Mouse (Mus musculus): ENCODE measurements around the gene Palm2. TPM values are rescaled to one million over a fixed set of nuclear protein-coding genes. Genes with fewer than 3 reads are reported as not detected.
A peak's percentile ranks its signal among the peaks of the same experiment; 100 is the strongest.
"Not testable (repeated sequence)": the region's sequence is repeated elsewhere in the genome, so short reads cannot be mapped to it uniquely, and the experiment has no call there.

Gene Palm2
- 10.8 and 14.6 TPM in 2 replicates for polyA plus RNA-seq (2012; rRNA removed)

DNA sequence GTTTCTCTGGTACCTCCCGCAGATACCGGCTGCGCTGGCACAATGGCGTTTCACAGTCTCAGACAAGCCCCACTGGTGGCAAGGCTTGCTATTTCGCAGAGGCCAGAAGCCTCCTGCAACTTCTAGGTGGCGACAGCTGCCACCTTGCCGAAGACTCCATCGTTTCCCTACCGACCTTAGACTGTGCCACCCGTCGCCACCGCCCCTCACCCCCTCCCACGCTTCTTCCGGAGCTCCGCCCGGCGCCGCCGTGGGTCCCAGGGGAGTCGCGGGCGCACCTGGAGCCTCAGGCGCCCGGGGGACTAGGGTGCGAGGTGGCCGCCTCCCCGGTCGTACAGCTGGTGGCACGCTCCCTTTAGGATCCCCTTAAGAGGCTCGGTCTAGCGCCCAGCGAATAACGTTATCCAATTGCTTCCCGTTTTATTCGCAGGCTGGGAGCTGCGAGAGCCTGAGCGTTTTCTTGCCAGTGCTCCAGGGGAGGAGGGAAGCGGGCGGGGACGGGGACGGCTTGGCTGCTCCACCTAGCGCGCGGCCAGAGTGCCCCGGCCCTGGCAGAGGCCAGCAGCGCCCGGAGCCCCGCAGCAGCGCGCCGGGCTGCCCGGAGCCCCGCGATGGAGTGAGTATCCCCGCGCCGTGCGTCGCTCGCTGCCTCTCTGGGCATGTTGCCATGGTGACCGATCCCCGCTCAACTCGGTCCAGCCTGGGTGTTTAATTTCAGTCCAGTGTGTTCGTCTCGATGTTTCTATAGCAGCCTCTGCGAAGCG lies at the start of gene Palm2:
Gene Palm2 (plus strand): TSS at position 307 of the 764 bp plus-strand sequence.
- DNase-seq (ENCODE audit: extremely low spot score in 1 of 2, low spot score in 1 of 2), result peak; percentile 48 to 74

- DNase-seq (ENCODE audit: extremely low spot score in 1 of 2, low spot score in 1 of 2), result no peak
Measured at GRCm38 (mm10) chr4:57384355-57384754, 49.7 kb upstream of the Palm2 start.

- DNase-seq (ENCODE audit: extremely low spot score in 1 of 2, low spot score in 1 of 2), result no peak
Measured at GRCm38 (mm10) chr4:57391103-57391502, 42.9 kb upstream of the Palm2 start.

DNA sequence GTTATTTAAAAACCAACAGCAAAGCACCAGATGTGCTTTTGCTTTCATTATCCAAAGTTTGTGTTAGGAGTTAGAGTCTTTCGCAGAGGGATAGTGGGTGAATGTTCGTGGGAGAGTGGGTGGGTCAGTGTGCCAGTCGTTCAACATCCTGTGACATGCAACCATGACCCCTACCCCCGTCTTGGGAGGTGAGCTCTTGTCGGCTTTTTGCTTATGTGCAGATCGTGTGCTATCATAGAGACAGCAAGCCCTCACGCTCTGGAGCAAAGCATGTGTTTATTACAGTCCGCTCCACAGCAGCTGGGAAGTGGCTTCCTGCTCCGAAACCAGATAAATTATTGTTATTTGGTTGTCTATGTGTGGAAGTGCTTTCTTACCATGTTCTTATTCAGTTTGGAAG lies 37.6 kb upstream of the Palm2 start:
- no peak for DNase-seq (ENCODE audit: extremely low spot score in 1 of 2, low spot score in 1 of 2)

GRCm38 (mm10) chr4:57412385-57412784 lies 21.7 kb upstream of the Palm2 start:
- DNase-seq (ENCODE audit: extremely low spot score in 1 of 2, low spot score in 1 of 2), result not testable (repeated sequence)

DNA sequence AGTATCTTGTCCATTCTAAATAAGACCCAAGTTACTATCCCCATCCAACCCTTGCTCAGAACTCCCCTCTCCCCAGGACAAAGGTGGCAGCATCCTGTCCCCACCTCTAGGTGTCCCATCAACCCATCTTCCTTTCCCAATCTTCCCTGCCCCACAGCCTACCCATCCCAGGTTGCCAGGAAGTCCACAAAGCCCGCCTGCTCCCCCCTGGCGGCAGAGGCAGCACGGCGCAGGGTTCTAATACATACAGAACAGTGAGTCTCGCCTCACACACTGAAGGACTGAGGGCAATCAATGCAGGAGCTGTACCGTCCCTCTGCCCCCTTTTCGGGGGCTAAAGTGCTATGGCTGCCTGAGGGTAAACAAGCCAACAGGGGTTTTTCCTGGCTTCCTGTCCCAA lies 21.0 kb upstream of the Palm2 start:
- no peak for DNase-seq (ENCODE audit: extremely low spot score in 1 of 2, low spot score in 1 of 2)

- DNase-seq (ENCODE audit: extremely low spot score in 1 of 2, low spot score in 1 of 2), result not testable (repeated sequence)
Measured at GRCm38 (mm10) chr4:57413670-57414069, 20.4 kb upstream of the Palm2 start.

DNA sequence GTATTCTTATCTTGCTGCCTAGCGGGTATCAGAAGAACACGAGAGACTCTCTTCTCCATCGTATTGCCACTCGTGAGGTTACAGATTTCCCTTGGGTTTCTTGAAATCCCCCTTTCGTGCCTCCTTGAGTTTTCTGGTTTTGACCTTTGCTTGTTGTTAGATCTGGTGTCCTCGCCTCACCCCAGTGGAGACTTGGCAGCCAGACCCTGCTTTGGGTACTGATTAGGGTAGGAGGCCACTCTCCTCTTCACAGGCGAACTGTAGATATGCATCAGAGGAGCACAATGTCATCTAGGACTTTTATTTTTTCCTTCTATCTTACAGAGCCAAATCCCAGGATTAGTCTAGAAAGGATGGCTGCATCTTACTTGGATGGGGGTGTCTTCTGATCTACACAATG lies 10.0 kb upstream of the Palm2 start:
- no peak for DNase-seq (ENCODE audit: extremely low spot score in 1 of 2, low spot score in 1 of 2)

- DNase-seq (ENCODE audit: extremely low spot score in 1 of 2, low spot score in 1 of 2), result peak in 1 of 2 experiments; percentile 28
Measured at GRCm38 (mm10) chr4:57428317-57428716, 5.7 kb upstream of the Palm2 start.

DNA sequence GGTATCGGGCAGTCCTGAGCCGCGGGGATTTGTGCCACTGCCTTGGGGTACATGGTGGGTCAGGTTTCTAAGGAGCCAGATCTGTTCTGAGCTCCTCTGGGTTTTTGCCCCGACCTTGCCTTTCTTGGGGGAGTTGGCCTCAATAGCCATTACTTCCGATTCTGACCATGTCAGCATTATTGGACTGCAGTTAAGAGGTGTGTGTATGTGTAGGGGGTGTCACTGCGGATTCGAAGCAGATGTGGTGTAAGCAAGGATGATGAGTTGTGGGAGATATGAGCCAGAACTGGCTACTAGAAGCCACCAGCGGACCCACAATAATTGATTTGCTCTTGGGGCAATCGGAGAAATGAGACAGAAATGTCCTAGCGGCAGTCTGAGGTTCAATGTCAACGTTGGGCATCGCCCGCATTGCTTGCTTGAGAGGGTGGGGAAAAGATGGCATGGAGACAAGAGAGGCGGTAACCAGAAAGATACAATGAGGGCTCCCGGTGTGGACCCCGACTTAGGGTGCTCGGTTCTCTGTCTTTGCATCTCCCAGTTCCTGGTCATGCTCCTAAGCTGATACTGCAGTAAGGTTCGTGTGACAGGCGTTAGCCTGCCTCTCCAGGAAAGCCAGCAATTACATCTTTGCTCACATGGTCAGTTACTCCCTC lies 786 bp downstream of the Palm2 start:
- peak in 1 of 2 experiments; percentile 23 for DNase-seq (ENCODE audit: extremely low spot score in 1 of 2, low spot score in 1 of 2)

- DNase-seq (ENCODE audit: extremely low spot score in 1 of 2, low spot score in 1 of 2), result no peak
Measured at GRCm38 (mm10) chr4:57436286-57436685, 2.2 kb downstream of the Palm2 start.

DNA sequence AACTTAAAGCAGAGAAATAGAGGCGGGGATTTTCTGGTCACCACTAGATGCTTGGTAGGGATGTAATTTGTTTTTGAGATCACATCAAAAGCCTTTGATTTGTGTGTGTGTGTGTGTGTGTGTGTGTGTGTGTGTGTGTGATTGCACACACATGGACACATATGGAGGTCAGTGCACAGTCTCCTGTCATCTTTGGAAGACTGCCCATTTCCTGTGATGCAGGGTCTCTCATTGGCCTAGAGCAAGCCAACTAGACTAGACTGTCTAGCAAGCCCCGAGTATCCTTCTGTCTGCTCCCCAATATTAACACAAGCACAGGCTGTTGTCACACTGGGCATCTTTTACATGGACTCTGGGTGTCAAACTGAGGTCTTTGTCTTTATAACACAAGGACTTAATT lies 12.0 kb downstream of the Palm2 start:
- DNase-seq (ENCODE audit: extremely low spot score in 1 of 2, low spot score in 1 of 2), result no peak

GRCm38 (mm10) chr4:57446854-57447444 lies 12.9 kb downstream of the Palm2 start:
- no peak for DNase-seq (ENCODE audit: extremely low spot score in 1 of 2, low spot score in 1 of 2)

DNA sequence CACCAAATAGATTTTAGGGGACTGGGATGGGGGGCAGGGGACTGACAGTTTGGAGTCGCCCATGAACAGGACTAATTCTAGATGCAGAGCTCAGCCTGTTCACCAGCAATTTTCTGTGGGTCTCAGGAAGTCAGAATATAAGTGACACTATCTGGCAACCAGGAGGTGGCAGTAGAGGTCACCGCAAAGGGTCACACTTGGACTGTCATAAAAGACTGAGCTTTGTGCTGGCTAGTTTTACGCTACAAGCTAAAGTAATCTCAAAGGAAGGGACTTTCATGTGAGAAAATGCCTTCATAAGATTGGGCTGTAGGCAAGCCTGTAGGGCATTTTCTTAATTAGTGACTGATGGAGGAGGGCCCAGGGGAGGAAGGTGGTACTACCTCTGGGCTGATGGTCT lies 17.8 kb downstream of the Palm2 start:
- DNase-seq (ENCODE audit: extremely low spot score in 1 of 2, low spot score in 1 of 2), result peak in 1 of 2 experiments; percentile 48

DNA sequence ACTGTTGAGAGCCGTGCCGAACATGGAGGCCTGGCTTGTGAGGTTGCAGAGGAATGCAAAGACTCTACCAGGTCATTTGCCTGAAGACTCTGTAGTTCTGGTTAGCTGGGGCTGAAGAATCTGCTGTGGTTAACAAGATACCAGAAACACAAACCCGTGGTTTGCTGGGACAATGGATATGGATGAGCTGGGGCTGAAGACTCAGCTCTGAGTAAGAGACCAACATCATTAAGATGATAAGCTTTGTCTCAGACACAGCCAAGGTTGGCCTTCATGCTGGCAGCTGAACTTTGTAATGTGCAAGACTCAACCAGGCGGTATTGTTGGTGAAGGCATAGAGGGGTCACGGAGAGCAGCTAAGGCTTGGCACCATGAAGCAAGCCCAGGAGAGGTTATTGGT lies 18.6 kb downstream of the Palm2 start:
- DNase-seq (ENCODE audit: extremely low spot score in 1 of 2, low spot score in 1 of 2), result no peak

DNA sequence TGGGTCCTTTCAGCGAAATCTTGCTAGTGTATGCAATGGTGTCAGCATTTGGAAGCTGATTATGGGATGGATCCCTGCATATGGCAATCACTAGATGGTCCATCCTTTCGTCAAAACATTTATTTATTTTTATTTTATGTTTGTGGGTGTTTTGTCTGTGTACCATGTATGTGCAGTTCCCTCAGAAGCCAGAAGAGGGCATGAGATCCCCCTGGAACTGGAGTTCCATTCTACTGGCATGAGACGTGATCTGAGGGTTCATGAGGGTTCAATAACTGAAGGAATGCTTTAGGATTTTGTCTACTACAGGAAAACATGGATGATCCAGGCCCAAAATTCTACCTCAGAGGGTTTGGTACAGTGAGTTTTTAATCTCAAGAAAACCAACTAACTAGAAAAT lies 28.3 kb downstream of the Palm2 start:
- peak in 1 of 2 experiments; percentile 32 for DNase-seq (ENCODE audit: extremely low spot score in 1 of 2, low spot score in 1 of 2)

DNA sequence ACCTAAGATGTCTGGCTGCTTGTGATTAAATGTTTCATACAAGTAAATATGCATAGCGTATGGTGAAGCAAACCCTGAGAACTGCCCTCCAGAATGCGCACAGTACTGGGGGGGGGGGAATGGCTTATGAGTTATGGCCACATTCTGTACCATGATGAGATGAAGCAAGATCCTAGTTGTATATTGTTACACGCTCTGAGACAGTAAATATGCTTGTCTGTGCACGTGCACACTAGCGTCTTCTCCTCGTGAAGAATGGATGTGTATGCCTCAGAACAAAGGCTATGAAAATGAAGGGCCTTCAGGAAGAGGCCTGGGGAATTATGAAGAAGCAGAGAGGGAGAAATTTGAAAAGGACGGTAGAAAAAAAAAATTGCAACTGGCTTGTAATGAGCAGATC lies 48.4 kb downstream of the Palm2 start:
- no peak for DNase-seq (ENCODE audit: extremely low spot score in 1 of 2, low spot score in 1 of 2)

GRCm38 (mm10) chr4:57486392-57486791 lies 52.3 kb downstream of the Palm2 start:
- DNase-seq (ENCODE audit: extremely low spot score in 1 of 2, low spot score in 1 of 2), result peak; percentile 9 to 35

DNA sequence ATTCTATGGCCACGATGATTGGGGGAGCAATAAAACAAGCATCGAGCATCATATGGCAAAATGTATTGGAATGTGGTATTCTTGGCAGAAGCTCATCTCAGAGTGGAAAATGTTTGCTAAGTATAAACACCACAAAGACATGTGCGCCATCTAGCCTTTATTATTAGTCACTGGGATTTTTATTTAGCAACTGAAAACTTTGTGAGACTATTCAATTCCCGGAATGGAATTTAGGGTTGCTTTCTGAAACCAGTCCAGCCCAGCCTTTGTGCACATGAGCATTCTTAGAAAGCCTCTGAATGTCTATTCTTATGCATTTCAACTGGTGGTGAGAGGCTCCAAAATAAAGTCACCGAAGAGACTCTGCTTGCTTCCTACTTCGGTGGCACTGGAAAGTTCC lies 55.8 kb downstream of the Palm2 start:
- peak in 1 of 2 experiments; percentile 26 for DNase-seq (ENCODE audit: extremely low spot score in 1 of 2, low spot score in 1 of 2)

- DNase-seq (ENCODE audit: extremely low spot score in 1 of 2, low spot score in 1 of 2), result peak in 1 of 2 experiments; percentile 25
Measured at GRCm38 (mm10) chr4:57504792-57505191, 70.7 kb downstream of the Palm2 start.

DNA sequence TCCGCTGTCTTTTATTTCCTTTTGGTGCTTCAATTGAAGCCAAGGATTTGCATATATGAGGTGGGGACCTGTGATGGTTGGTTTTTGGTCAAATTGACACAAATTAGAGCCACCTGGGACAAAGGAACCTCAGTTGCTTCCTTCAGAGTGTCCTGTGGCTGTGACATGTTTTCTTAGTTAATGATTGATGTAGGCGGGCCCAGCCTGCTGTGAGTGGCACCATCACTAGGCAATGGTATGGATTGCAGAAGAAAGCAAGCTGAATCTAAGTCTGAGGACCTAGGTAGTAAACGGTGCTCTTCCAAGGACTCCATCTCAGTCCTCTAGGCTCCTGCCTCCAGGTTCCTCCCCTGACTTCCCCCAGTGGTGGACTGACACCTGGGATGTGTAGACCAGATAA lies 76.5 kb downstream of the Palm2 start:
- no peak for DNase-seq (ENCODE audit: extremely low spot score in 1 of 2, low spot score in 1 of 2)

GRCm38 (mm10) chr4:57511734-57512133 lies 77.7 kb downstream of the Palm2 start:
- no peak for DNase-seq (ENCODE audit: extremely low spot score in 1 of 2, low spot score in 1 of 2)
